Mouse (Mus musculus) ES-Bruce4 (cell line): ENCODE measurements around the gene Rxra.

ENCODE experiments used
- CTCF ChIP-seq: IDR thresholded peaks from one replicate; pipeline ENCODE4 v1.8.1; 2011; ENCODE audit warnings: low read depth, low read length
- EP300 ChIP-seq: IDR thresholded peaks from 2 replicates; pipeline ENCODE4 v1.6.1; 2011; ENCODE audit warnings: low read depth, low read length; ENCODE audit not compliant: insufficient read depth
- POLR2A ChIP-seq: IDR thresholded peaks from one replicate; pipeline ENCODE4 v1.8.1; 2011; ENCODE audit warnings: low read length; ENCODE audit not compliant: insufficient read depth

- TF ChIP-seq POLR2A = no peak
- TF ChIP-seq CTCF = no peak
- TF ChIP-seq EP300 = 0 out of 2 replicates have a peak, but pooled peaks have one; percentile 7
Measured at GRCm38 (mm10) chr2:27802493-27802892, 126.3 kb downstream of the Rxra start.
